Mouse (Mus musculus): ENCODE measurements at regions not wholly inside any gene's neighbourhood (a gene's known extent, or its start where the extent isn't known, plus 50 kb on each side); places are given as distances from the start of the nearest gene placed in this dataset.

DNA sequence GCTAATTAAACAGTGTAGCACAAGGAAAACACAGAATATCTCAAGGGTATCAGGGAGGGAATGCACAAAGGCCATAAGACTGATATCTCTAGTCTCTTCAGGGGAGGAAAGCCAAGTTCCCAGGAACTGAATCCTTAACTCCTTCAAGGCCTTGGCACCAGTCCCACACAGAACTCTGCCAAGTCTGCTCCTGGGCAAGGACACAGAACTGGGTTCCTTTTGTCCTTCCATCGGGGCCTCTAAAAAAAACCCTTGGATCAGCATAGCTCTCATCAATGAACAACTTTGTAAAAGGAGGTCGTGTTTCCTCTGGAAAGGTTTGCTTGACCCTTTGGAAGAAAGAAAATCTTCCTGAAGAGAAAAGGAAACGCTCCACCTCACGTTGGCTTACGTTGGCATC lies 940.1 kb downstream of the Robo2 start:
- H3K4me1 ChIP-seq (ENCODE audit: control insufficient read depth in 1 of 2, insufficient read depth in 2 of 2, low read length in 2 of 2): no peaks in the 10 kb centered on the region
- no peak overlapping the region for H3K27ac ChIP-seq (ENCODE audit: control insufficient read depth, low read depth, low read length)
- no peaks in the 10 kb centered on the region for H3K27me3 ChIP-seq (ENCODE audit: control insufficient read depth in 1 of 2, insufficient read depth in 2 of 2, low read length in 2 of 2)
- no peaks in the 10 kb centered on the region for H3K79me2 ChIP-seq (ENCODE audit: control insufficient read depth, insufficient read depth, low read length, poor library complexity)
- no peaks in the 10 kb centered on the region for H3K36me3 ChIP-seq (ENCODE audit: control insufficient read depth in 1 of 2, insufficient read depth in 2 of 2, low read length in 2 of 2)
- H3K9ac ChIP-seq (ENCODE audit: control insufficient read depth, low read depth, low read length, poor library complexity, severe bottlenecking): no peak overlapping the region
- no peaks in the 10 kb centered on the region for H3K9me3 ChIP-seq (replicated peaks; ENCODE audit: insufficient read depth, low read length)
- TF ChIP-seq GATA1 (IDR thresholded peaks at IDR 0.05; ENCODE audit: low read depth, low read length) (no peak), ELF1 (IDR thresholded peaks at IDR 0.05; ENCODE audit: low read depth, low read length) (no peak), POLR2AphosphoS5 (IDR thresholded peaks at IDR 0.05; ENCODE audit: borderline replicate concordance, low read depth, low read length) (no peak), MAX (IDR thresholded peaks at IDR 0.05; ENCODE audit: low read length) (no peak), MYC (IDR thresholded peaks at IDR 0.05; ENCODE audit: low read depth, low read length) (no peak), JUND (IDR thresholded peaks at IDR 0.05; ENCODE audit: low read depth, low read length) (no peak), ZMIZ1 (IDR thresholded peaks at IDR 0.05; ENCODE audit: low read depth, low read length) (no peak), ZKSCAN1 (IDR thresholded peaks at IDR 0.05; ENCODE audit: low read depth, low read length) (no peak), ZNF384 (IDR thresholded peaks at IDR 0.05; ENCODE audit: low read depth, low read length) (no peak), MYB (IDR thresholded peaks at IDR 0.05; ENCODE audit: low read depth, low read length) (no peak), E2F4 (IDR thresholded peaks at IDR 0.05; ENCODE audit: borderline replicate concordance, low read depth, low read length) (no peak), ZC3H11A (IDR thresholded peaks at IDR 0.05; ENCODE audit: low read depth, low read length) (no peak), SMC3 (IDR thresholded peaks at IDR 0.05; ENCODE audit: low read depth, low read length) (no peak), NRF1 (IDR thresholded peaks at IDR 0.05; ENCODE audit: insufficient read depth, low read depth, low read length, poor library complexity, severe bottlenecking) (no peak), MAFK (IDR thresholded peaks at IDR 0.05; ENCODE audit: borderline replicate concordance, low read depth, low read length) (no peak), MEF2A (IDR thresholded peaks at IDR 0.05; ENCODE audit: extremely low read depth, insufficient replicate concordance, low read depth, low read length, poor library complexity, severe bottlenecking) (no peak), TAL1 (IDR thresholded peaks at IDR 0.05; ENCODE audit: low read length) (no peak), TCF12 (IDR thresholded peaks at IDR 0.05; ENCODE audit: low read depth, low read length) (no peak), EP300 (IDR thresholded peaks at IDR 0.05; ENCODE audit: low read depth in 1 of 2, low read length in 2 of 2) (no peak), ETS1 (IDR thresholded peaks at IDR 0.05; ENCODE audit: low read depth, low read length) (no peak)
- no peak overlapping the region for H3K4me3 ChIP-seq (ENCODE audit: control insufficient read depth in 1 of 2, insufficient read depth in 1 of 2, low read depth in 2 of 2, low read length in 2 of 2)
- DNase-seq (ENCODE audit: low read depth, low spot score): no peak

- Histone ChIP-seq H3K27me3 (ENCODE audit: control insufficient read depth in 1 of 2, insufficient read depth in 2 of 2, low read length in 2 of 2) (no peaks in the 10 kb centered on the region), H3K9me3 (replicated peaks; ENCODE audit: insufficient read depth, low read length) (no peaks in the 10 kb centered on the region), H3K27ac (ENCODE audit: control insufficient read depth, low read depth, low read length) (no peak overlapping the region), H3K79me2 (ENCODE audit: control insufficient read depth, insufficient read depth, low read length, poor library complexity) (no peaks in the 10 kb centered on the region), H3K4me3 (ENCODE audit: control insufficient read depth in 1 of 2, insufficient read depth in 1 of 2, low read depth in 2 of 2, low read length in 2 of 2) (no peak overlapping the region), H3K9ac (ENCODE audit: control insufficient read depth, low read depth, low read length, poor library complexity, severe bottlenecking) (no peak overlapping the region), H3K4me1 (ENCODE audit: control insufficient read depth in 1 of 2, insufficient read depth in 2 of 2, low read length in 2 of 2) (no peaks in the 10 kb centered on the region), H3K36me3 (ENCODE audit: control insufficient read depth in 1 of 2, insufficient read depth in 2 of 2, low read length in 2 of 2) (no peaks in the 10 kb centered on the region)
- no peak for TF ChIP-seq POLR2AphosphoS5 (IDR thresholded peaks at IDR 0.05; ENCODE audit: borderline replicate concordance, low read depth, low read length)
- no peak for TF ChIP-seq E2F4 (IDR thresholded peaks at IDR 0.05; ENCODE audit: borderline replicate concordance, low read depth, low read length)
- no peak for TF ChIP-seq MYC (IDR thresholded peaks at IDR 0.05; ENCODE audit: low read depth, low read length)
- no peak for TF ChIP-seq UBTF (IDR thresholded peaks at IDR 0.05; ENCODE audit: borderline replicate concordance, insufficient read depth, low read depth, low read length)
- no peak for TF ChIP-seq ZNF384 (IDR thresholded peaks at IDR 0.05; ENCODE audit: low read depth, low read length)
- DNase-seq (ENCODE audit: low read depth, low spot score): no peak
Observed at GRCm38 (mm10) chr16:73470535-73470934, 941.1 kb downstream of the Robo2 start.

Data from MEL (cell line).